Mouse (Mus musculus) B cell, adult 62 days (primary cell): ENCODE data around the gene Sphkap. TPM values are rescaled to one million over a fixed set of nuclear protein-coding genes. Genes with fewer than 3 reads are reported as not detected.

Source experiments
- total RNA-seq: library from RNA; stranded (reverse); gene quantifications from 4 replicates; pipeline ENCODE4 v1.2.4, GENCODE M21; 2023

Sphkap gene
- not detected in 4 replicates for total RNA-seq

GRCm38 (mm10) chr1:83408021-83408464, at the start of gene Sphkap:
Sphkap (minus strand) TSS chr1:83408200.

Other genes starting within 250 kb of the Sphkap start
- gene Daw1, start 248.4 kb downstream of the Sphkap start, total RNA-seq, result not detected in 4 replicates